Mouse (Mus musculus): ENCODE data around the gene Foxb1. TPM values are rescaled to one million over a fixed set of nuclear protein-coding genes. Genes with fewer than 3 reads are reported as not detected.
A peak's percentile ranks its signal among the peaks of the same experiment; 100 is the strongest.

The Foxb1 gene
- polyA plus RNA-seq (2012; rRNA removed) = 10.1 and 14.1 TPM in 2 replicates

DNA sequence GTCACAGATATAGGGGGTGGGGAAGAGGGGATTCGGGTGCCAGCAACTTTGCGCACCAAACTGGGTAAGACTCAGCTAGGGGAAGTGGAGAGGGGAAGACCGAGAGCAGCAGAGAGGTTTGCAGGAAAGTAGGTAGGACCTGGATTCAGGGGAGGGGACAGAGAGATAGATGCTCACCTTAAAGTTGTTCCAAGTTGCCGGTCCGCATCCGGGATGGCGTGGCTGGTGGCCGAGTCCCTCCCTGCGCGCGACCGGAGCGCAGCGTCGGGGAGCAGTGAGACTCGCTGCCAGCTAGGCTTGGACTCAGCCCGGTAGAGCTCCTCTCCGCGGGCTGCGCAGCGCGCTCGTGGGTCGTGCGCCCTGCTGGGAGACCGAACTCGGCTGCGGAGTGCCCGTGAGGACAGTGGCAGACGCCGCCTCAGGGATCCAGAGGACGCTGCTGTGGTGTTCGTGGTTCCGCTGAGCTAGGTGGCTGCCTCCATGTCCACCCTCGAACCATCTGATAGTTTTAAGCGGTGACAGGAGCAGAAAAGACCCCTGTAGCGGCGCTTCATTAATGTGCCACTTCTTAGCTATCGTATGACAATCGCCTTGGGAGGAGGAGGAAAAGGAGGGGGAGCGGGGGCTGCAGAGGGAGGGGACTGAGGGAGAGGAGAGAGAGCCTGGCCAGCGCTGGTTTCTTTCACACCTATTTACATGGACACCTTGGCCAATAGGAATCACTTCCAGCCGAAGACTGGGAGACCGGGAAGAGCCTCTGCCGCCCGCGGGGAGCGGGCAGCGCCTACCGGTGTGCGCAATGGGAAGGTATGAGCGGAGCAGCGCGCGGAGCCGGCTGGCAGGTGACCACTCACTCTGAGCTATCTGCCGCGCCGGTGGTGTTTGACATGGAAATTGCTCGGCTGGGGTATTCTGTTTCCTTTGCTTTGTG lies at the start of gene Foxb1:
Foxb1 (minus strand) TSS at position 570 of the 931 bp plus-strand sequence.
- TF ChIP-seq POLR2A (IDR thresholded peaks at IDR 0.05; ENCODE audit: borderline replicate concordance, extremely low read depth, insufficient read depth, insufficient read length, poor library complexity, severe bottlenecking) (no peak), CTCF (IDR thresholded peaks at IDR 0.05; ENCODE audit: borderline replicate concordance, extremely low read depth, insufficient read depth, insufficient read length) (no peak)
- DNase-seq (ENCODE audit: low read depth) = peak; percentile 75

GRCm38 (mm10) chr9:69790562-69790961 lies 29.8 kb upstream of the Foxb1 start:
- TF ChIP-seq POLR2A (IDR thresholded peaks at IDR 0.05; ENCODE audit: borderline replicate concordance, extremely low read depth, insufficient read depth, insufficient read length, poor library complexity, severe bottlenecking) (no peak), CTCF (IDR thresholded peaks at IDR 0.05; ENCODE audit: borderline replicate concordance, extremely low read depth, insufficient read depth, insufficient read length) (peak; percentile 51; the same call in 1 of the 2 replicates)
- DNase-seq (ENCODE audit: low read depth) = no peak

DNA sequence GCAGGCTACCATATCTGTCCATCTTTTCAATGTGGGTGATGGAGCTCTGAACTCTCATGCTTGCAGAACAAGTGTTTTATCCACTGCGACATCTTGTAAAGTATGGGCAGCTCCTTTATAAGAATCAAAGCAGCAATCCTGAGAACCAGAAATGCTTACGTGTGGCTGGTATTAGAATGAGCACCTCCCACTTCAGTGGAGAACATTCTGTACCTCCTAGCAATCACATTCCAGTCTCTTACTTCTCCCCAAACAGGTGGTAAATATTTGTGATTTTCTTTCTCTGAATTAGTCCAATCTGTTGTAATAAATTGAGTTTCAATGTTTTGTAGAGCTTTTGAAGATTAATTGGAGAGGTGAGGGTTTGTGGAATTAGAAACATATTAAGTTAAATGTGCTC lies 19.3 kb upstream of the Foxb1 start:
- DNase-seq (ENCODE audit: low read depth) = no peak
- TF ChIP-seq POLR2A (IDR thresholded peaks at IDR 0.05; ENCODE audit: borderline replicate concordance, extremely low read depth, insufficient read depth, insufficient read length, poor library complexity, severe bottlenecking) = no peak
- no peak for TF ChIP-seq CTCF (IDR thresholded peaks at IDR 0.05; ENCODE audit: borderline replicate concordance, extremely low read depth, insufficient read depth, insufficient read length)

DNA sequence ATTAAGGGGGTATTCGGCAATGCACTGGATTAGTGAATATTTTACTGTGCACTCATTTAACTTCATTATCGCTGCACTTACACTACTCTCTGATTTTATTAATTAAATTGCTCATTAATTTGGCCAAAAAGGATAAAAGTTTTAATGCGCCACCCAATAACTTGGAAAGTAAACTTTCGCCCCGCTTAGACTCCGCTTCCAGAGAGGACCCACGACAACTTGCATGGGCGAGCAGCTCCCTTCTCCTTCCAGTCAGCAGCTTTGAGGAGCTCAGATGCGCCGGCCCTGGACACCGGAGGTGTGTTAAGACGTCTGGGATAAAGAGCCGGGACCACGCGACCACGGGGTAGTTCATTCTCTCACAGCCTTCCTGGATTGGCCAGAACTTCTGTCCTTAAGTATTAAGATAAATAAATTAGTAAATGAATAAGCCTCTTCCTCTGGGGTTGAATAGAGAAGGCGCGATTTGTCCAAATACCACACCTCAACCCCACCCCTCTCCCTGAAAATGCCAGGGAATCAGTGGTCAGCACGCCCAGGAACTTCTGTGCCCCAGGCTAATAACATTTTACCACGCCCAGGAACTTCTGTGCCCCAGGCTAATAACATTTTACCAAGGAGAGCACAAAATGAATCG lies 9.3 kb upstream of the Foxb1 start:
- TF ChIP-seq POLR2A (IDR thresholded peaks at IDR 0.05; ENCODE audit: borderline replicate concordance, extremely low read depth, insufficient read depth, insufficient read length, poor library complexity, severe bottlenecking) (no peak), CTCF (IDR thresholded peaks at IDR 0.05; ENCODE audit: borderline replicate concordance, extremely low read depth, insufficient read depth, insufficient read length) (no peak)
- no peak for DNase-seq (ENCODE audit: low read depth)

DNA sequence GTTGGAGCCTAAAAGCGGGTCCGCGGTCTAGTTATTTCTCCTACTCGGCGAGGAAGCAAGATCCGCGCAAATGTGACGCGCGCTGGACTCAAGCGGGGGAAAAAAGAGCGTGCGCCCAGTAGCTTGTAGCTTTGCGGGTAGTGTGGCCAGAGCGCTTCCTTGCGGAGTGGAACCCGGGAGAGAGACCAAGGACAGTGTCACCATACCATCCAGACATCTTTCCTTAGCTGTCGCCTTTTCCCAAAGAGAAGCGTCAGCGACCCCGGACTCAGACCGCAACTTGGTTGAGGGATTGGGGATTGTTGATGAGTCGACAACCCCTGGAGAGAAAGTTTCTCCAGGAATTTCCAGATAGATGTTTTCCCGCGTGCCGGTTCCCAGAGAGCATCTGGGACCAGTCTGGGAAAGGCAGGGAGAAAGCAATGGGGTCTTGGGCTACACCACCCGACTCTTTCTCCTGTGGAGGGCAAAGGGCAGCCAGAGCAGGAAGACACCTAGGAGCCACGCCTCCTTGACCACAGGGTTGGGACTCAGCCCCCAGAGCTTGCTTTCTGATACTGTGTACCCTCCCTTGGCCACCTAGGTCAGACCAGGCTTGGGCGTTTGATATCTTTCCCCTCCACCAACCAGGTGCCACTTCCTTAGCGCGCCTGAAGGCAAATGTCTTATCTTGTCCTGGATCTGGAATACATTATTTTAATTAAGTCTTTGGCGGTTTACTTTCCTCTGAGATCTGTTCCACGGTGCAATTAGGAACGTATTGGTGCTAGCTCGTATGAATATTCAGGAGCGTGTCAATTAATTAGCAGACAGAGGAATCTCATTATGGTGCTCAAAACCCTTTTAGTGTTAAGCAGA lies 8.6 kb upstream of the Foxb1 start:
- no peak for TF ChIP-seq POLR2A (IDR thresholded peaks at IDR 0.05; ENCODE audit: borderline replicate concordance, extremely low read depth, insufficient read depth, insufficient read length, poor library complexity, severe bottlenecking)
- TF ChIP-seq CTCF (IDR thresholded peaks at IDR 0.05; ENCODE audit: borderline replicate concordance, extremely low read depth, insufficient read depth, insufficient read length) = no peak
- peak; percentile 88 for DNase-seq (ENCODE audit: low read depth)

- TF ChIP-seq POLR2A (IDR thresholded peaks at IDR 0.05; ENCODE audit: borderline replicate concordance, extremely low read depth, insufficient read depth, insufficient read length, poor library complexity, severe bottlenecking) (no peak), CTCF (IDR thresholded peaks at IDR 0.05; ENCODE audit: borderline replicate concordance, extremely low read depth, insufficient read depth, insufficient read length) (no peak)
- DNase-seq (ENCODE audit: low read depth) = peak; percentile 54
Observed at GRCm38 (mm10) chr9:69768136-69768875, 7.6 kb upstream of the Foxb1 start.

DNA sequence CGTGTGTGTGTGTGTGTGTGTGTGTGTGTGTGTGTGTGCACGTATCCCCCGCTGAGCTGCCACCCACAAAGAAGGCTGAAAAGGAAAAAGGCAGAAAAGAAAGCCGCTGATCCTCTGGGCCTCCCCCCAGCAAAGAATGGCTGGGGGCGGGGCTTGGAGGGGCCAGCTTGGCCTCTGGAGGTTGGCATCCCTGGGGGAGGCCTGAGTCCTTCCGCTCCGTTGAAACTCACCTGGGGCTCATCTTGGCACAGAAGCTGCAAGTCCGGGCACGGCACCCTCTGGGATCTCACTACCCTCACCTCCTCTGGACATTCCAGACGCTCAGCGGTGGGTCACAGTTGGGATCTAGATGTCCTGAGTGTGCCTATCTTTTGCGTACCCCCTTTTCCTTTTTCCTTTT lies 6.7 kb upstream of the Foxb1 start:
- DNase-seq (ENCODE audit: low read depth) = peak; percentile 45
- TF ChIP-seq CTCF (IDR thresholded peaks at IDR 0.05; ENCODE audit: borderline replicate concordance, extremely low read depth, insufficient read depth, insufficient read length) (no peak), POLR2A (IDR thresholded peaks at IDR 0.05; ENCODE audit: borderline replicate concordance, extremely low read depth, insufficient read depth, insufficient read length, poor library complexity, severe bottlenecking) (no peak)

GRCm38 (mm10) chr9:69766936-69767335 lies 6.2 kb upstream of the Foxb1 start:
- TF ChIP-seq CTCF (IDR thresholded peaks at IDR 0.05; ENCODE audit: borderline replicate concordance, extremely low read depth, insufficient read depth, insufficient read length) (no peak), POLR2A (IDR thresholded peaks at IDR 0.05; ENCODE audit: borderline replicate concordance, extremely low read depth, insufficient read depth, insufficient read length, poor library complexity, severe bottlenecking) (no peak)
- peak; percentile 34 for DNase-seq (ENCODE audit: low read depth)

DNA sequence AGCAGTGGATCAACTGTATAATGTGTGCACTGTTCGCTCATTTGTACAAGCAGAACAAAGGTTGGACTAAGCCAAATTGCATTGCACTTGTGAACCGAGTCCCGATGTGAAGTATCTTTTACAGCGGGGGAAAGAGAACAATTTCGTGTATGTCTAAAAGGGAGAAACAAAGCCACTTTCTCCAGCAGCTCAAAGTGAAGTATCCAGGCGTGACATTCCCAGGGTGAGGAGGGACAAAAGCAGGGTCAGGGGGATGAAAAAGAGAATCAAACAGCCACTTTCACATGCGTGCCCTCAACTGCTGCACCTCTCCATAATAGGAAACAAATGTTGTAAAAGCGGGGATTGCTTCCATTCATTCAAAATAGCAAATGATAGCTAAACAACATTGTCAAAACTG lies 5.6 kb upstream of the Foxb1 start:
- no peak for TF ChIP-seq CTCF (IDR thresholded peaks at IDR 0.05; ENCODE audit: borderline replicate concordance, extremely low read depth, insufficient read depth, insufficient read length)
- TF ChIP-seq POLR2A (IDR thresholded peaks at IDR 0.05; ENCODE audit: borderline replicate concordance, extremely low read depth, insufficient read depth, insufficient read length, poor library complexity, severe bottlenecking) = no peak
- DNase-seq (ENCODE audit: low read depth) = peak; percentile 82

- no peak for DNase-seq (ENCODE audit: low read depth)
- TF ChIP-seq CTCF (IDR thresholded peaks at IDR 0.05; ENCODE audit: borderline replicate concordance, extremely low read depth, insufficient read depth, insufficient read length) (no peak), POLR2A (IDR thresholded peaks at IDR 0.05; ENCODE audit: borderline replicate concordance, extremely low read depth, insufficient read depth, insufficient read length, poor library complexity, severe bottlenecking) (no peak)
Observed at GRCm38 (mm10) chr9:69765483-69766050, 4.8 kb upstream of the Foxb1 start.
